ENCODE assay signal across 9 mouse cellular contexts in the genomic region with DNA sequence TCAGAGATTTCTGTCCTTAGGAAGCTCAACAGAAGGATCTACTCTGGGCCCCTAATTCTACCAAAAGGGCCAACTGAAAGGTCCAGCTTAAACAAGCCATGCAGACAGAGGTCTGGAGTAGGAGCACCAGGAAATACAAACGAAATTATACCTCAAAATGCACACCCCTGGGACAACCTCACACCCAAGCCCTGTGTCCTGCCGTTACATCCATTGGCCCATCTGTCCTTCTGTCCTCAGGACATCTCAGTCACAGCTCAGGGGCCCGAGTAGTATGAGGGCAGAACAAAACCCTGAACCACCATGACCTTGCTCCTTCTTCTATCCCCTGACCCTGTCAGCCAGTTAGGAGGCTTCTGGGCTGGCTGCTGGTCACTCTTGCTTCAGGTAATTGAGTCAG. TPM values are rescaled to one million over a fixed set of nuclear protein-coding genes. Genes with fewer than 3 reads are reported as not detected.
DNase-seq lines count a peak whose midpoint lies in the region; ATAC-seq and TF ChIP-seq lines count a peak whose summit lies in the region.
"Had no signal": no experiment of that assay in that cellular context is flagged by ENCODE, and none has a peak within 500 bp of the region (broad histone marks: within the 10 kb centered on the region; RNA-seq: fewer than 3 reads in every experiment).

No protein-coding gene starts in this region.

- peak overlapping the region; percentile 59 for H3K9ac ChIP-seq in lung, embryonic 15.5 days
- no peak overlapping the region for H3K9ac ChIP-seq in liver, embryonic 15.5 days
- peak overlapping the region; percentile 83 for H3K9ac ChIP-seq in stomach, postnatal 0 days (ENCODE audit: low read length)

- no peak overlapping the region; the same call in 1 of the 2 replicates for H3K27ac ChIP-seq in lung, embryonic 15.5 days
- H3K27ac ChIP-seq in liver, embryonic 15.5 days (replicated peaks) = no peak overlapping the region
- peak overlapping the region; percentile 92 for H3K27ac ChIP-seq in stomach, postnatal 0 days (replicated peaks)

- ATAC-seq in lung, embryonic 15.5 days (ENCODE audit: borderline replicate concordance, extremely low read depth, low FRiP score, low TSS enrichment) = no peak
- ATAC-seq in liver, embryonic 15.5 days (ENCODE audit: insufficient read depth) = no peak
- ATAC-seq in stomach, postnatal 0 days (ENCODE audit: low FRiP score, low TSS enrichment) = no peak

- H3K27me3 ChIP-seq in lung, embryonic 15.5 days = peaks cover 73% of the 10 kb centered on the region
- H3K27me3 ChIP-seq in liver, embryonic 15.5 days = peaks cover 93% of the 10 kb centered on the region
- no peaks in the 10 kb centered on the region; the same call in 1 of the 2 replicates for H3K27me3 ChIP-seq in stomach, postnatal 0 days (ENCODE audit: control insufficient read depth, insufficient read depth, low read length)

- H3K4me2 ChIP-seq in lung, embryonic 15.5 days = peak overlapping the region; percentile 82
- H3K4me2 ChIP-seq in liver, embryonic 15.5 days = peak overlapping the region; percentile 68; the same call in 1 of the 2 replicates
- peak overlapping the region; percentile 87 for H3K4me2 ChIP-seq in stomach, postnatal 0 days (replicated peaks; ENCODE audit: low read depth)

- H3K4me1 ChIP-seq in lung, embryonic 15.5 days = peaks cover 23% of the 10 kb centered on the region
- H3K4me1 ChIP-seq in liver, embryonic 15.5 days (replicated peaks) = peaks cover 13% of the 10 kb centered on the region
- H3K4me1 ChIP-seq in stomach, postnatal 0 days (replicated peaks; ENCODE audit: control insufficient read depth, insufficient read depth) = no peaks in the 10 kb centered on the region

- no peaks in the 10 kb centered on the region for H3K36me3 ChIP-seq in lung, embryonic 15.5 days
- no peaks in the 10 kb centered on the region for H3K36me3 ChIP-seq in liver, embryonic 15.5 days (replicated peaks)
- no peaks in the 10 kb centered on the region for H3K36me3 ChIP-seq in stomach, postnatal 0 days (ENCODE audit: control insufficient read depth, insufficient read depth, low read length)

- DNase-seq in embryo, embryonic 10.5 days (ENCODE audit: low spot score) = peak; percentile 34
- DNase-seq in embryo, embryonic 11 days = no peak
- no peak for DNase-seq in lung, postnatal 25 days (ENCODE audit: low spot score)
- no peak for DNase-seq in stomach, postnatal 0 days (ENCODE audit: low spot score)
- no peak for DNase-seq in spleen, postnatal 10 days (ENCODE audit: low spot score in 2 of 2)
- no peak for DNase-seq in spleen, adult 18-20 months
- DNase-seq: cerebellum, adult 9-10 months had no signal

- no peak for TF ChIP-seq EP300 in stomach, postnatal 0 days (optimal IDR thresholded peaks at IDR 0.05)

- WGBS in lung, embryonic 15.5 days = 39% methylated on average over 3 of the region's 3 CpGs
- WGBS in liver, embryonic 15.5 days (ENCODE audit: insufficient replicate concordance) = 32% methylated on average over 3 of the region's 3 CpGs
- 42% methylated on average over 3 of the region's 3 CpGs for WGBS in stomach, postnatal 0 days

- peak overlapping the region; percentile 54 for H3K4me3 ChIP-seq in lung, embryonic 15.5 days
- no peak overlapping the region for H3K4me3 ChIP-seq in liver, embryonic 15.5 days (replicated peaks)
- peak overlapping the region; percentile 74 for H3K4me3 ChIP-seq in stomach, postnatal 0 days (ENCODE audit: low read depth, low read length)

- no peak for TF ChIP-seq CTCF in stomach, postnatal 0 days (IDR thresholded peaks at IDR 0.05; ENCODE audit: low read depth)

- H3K9me3 ChIP-seq in lung, embryonic 15.5 days = no peaks in the 10 kb centered on the region
- no peaks in the 10 kb centered on the region for H3K9me3 ChIP-seq in liver, embryonic 15.5 days (replicated peaks)
- no peaks in the 10 kb centered on the region for H3K9me3 ChIP-seq in stomach, postnatal 0 days (ENCODE audit: control insufficient read depth, low read length)

RNA-seq across cellular contexts. Expression of a gene that starts 2.7 kb away (rescaled TPM):
- polyA plus RNA-seq in lung, embryonic 15.5 days (2015; fragmentation: Nextera tagmentation; extraction: Ambion mirVana) = 20.3 and 22.4 TPM in 2 replicates
- 1.5 and 2.0 TPM in 2 replicates for polyA plus RNA-seq in liver, embryonic 15.5 days (2015; fragmentation: Nextera tagmentation; extraction: Ambion mirVana)
- 15.6 and 18.5 TPM in 2 replicates for polyA plus RNA-seq in stomach, postnatal 0 days (2015; fragmentation: Nextera tagmentation; extraction: Ambion mirVana)

RNA-seq across cellular contexts. Expression of a gene that starts 33.7 kb away (rescaled TPM):
- not detected in 2 replicates for polyA plus RNA-seq in lung, embryonic 15.5 days (2015; fragmentation: Nextera tagmentation; extraction: Ambion mirVana)
- polyA plus RNA-seq in liver, embryonic 15.5 days (2015; fragmentation: Nextera tagmentation; extraction: Ambion mirVana) = not detected in 2 replicates
- polyA plus RNA-seq in stomach, postnatal 0 days (2015; fragmentation: Nextera tagmentation; extraction: Ambion mirVana) = not detected in 2 replicates
